Mouse (Mus musculus) olfactory bulb, adult 2 months (tissue): ENCODE results near the gene Nosip. TPM values are rescaled to one million over a fixed set of nuclear protein-coding genes. Genes with fewer than 3 reads are reported as not detected.
A peak's percentile ranks its signal among the peaks of the same experiment; 100 is the strongest.
"Not testable (repeated sequence)": the region's sequence is repeated elsewhere in the genome, so short reads cannot be mapped to it uniquely, and the experiment has no call there.

Experiments used
- H3K27ac ChIP-seq: fragments of 200-500 bp; 2 replicates; pipeline ENCODE4 v1.5.1; 2012; ENCODE audit warnings: low read depth, low read length; ENCODE audit not compliant: insufficient read depth
- H3K4me1 ChIP-seq: fragments of 200-500 bp; 2 replicates; pipeline ENCODE4 v1.6.1; 2012; ENCODE audit warnings: low read length; ENCODE audit not compliant: control insufficient read depth, insufficient read depth
- H3K4me3 ChIP-seq: fragments of 200-500 bp; 2 replicates; pipeline ENCODE4 v1.5.1; 2012; ENCODE audit warnings: mild to moderate bottlenecking, low read depth, low read length, moderate library complexity; ENCODE audit not compliant: insufficient read depth
- CTCF ChIP-seq: fragments of 200-500 bp; IDR thresholded peaks from 2 replicates; pipeline ENCODE4 v1.5.1; 2012; ENCODE audit warnings: low read depth, mild to moderate bottlenecking, low read length, moderate library complexity; ENCODE audit not compliant: insufficient read depth
- POLR2A ChIP-seq: fragments of 200-500 bp; IDR thresholded peaks from 2 replicates; pipeline ENCODE4 v1.6.1; 2012; ENCODE audit warnings: mild to moderate bottlenecking, low read depth, low read length, moderate library complexity; ENCODE audit not compliant: insufficient read depth
- WGBS: fragments of 180-500 bp; shearing (Covaris S2); methylation state at CpG from one replicate; pipeline ENCODE4 v1.1.7; 2018; 5-methylcytosine and 5-hydroxymethylcytosine counted together
- polyA plus RNA-seq: library from polyadenylated mRNA; stranded (reverse); fragments of >200 nt; gene quantifications from 2 replicates; pipeline ENCODE4 v1.2.4, GENCODE M21; 2012; ENCODE audit warnings: low replicate concordance; ENCODE audit not compliant: missing spikeins, insufficient read depth, insufficient read length

Nosip gene
- polyA plus RNA-seq, 1 experiment, result not detected

- 48% methylated on average over 8 of the region's 8 CpGs for WGBS
- Histone ChIP-seq H3K4me3 (peak overlapping the region; percentile 5; the same call in 1 of the 2 replicates), H3K4me1 (peaks cover 8% of the 10 kb centered on the region; the same call in 1 of the 2 replicates), H3K27ac (no peak overlapping the region)
- TF ChIP-seq CTCF, result no peak
- no peak for TF ChIP-seq POLR2A
These were observed 43.1 kb upstream of the Nosip start for GRCm38 (mm10) chr7:45019031-45019571.

- WGBS, result 81% methylated on average over 9 of the region's 9 CpGs
- TF ChIP-seq POLR2A (no peak), CTCF (no peak)
- peaks cover 8% of the 10 kb centered on the region; the same call in 1 of the 2 replicates for H3K4me1 ChIP-seq
- H3K27ac ChIP-seq, result no peak overlapping the region
- no peak overlapping the region for H3K4me3 ChIP-seq
These were observed 42.0 kb upstream of the Nosip start for GRCm38 (mm10) chr7:45020225-45020624.

GRCm38 (mm10) chr7:45023711-45024110 lies 38.5 kb upstream of the Nosip start:
- WGBS, result 78% methylated on average over 5 of the region's 5 CpGs
- not testable (repeated sequence) for H3K4me1 ChIP-seq, H3K4me3 ChIP-seq, H3K27ac ChIP-seq

- H3K27ac ChIP-seq, result no peak overlapping the region
- no peaks in the 10 kb centered on the region for H3K4me1 ChIP-seq
- WGBS, result 79% methylated on average over 15 of the region's 15 CpGs
- no peak overlapping the region for H3K4me3 ChIP-seq
- TF ChIP-seq POLR2A (no peak), CTCF (no peak)
These were observed 37.7 kb upstream of the Nosip start for GRCm38 (mm10) chr7:45024281-45025248.

GRCm38 (mm10) chr7:45025601-45026220 lies 36.5 kb upstream of the Nosip start:
- no peaks in the 10 kb centered on the region for H3K4me1 ChIP-seq
- no peak overlapping the region for H3K27ac ChIP-seq
- WGBS, result 54% methylated on average over 8 of the region's 8 CpGs
- no peak overlapping the region for H3K4me3 ChIP-seq
- TF ChIP-seq CTCF (no peak), POLR2A (no peak)

GRCm38 (mm10) chr7:45026256-45026655 lies 36.0 kb upstream of the Nosip start:
- no peak for TF ChIP-seq POLR2A
- TF ChIP-seq CTCF, result no peak
- 32% methylated on average over 2 of the region's 2 CpGs for WGBS
- no peak overlapping the region for H3K4me3 ChIP-seq
- no peaks in the 10 kb centered on the region for H3K4me1 ChIP-seq
- H3K27ac ChIP-seq, result no peak overlapping the region

- no peak overlapping the region for H3K4me3 ChIP-seq
- no peaks in the 10 kb centered on the region for H3K4me1 ChIP-seq
- WGBS, result 89% methylated on average over 9 of the region's 9 CpGs
- TF ChIP-seq POLR2A (no peak), CTCF (no peak)
- H3K27ac ChIP-seq, result no peak overlapping the region
These were observed 34.5 kb upstream of the Nosip start for GRCm38 (mm10) chr7:45027761-45028160.

GRCm38 (mm10) chr7:45028351-45028750 lies 33.9 kb upstream of the Nosip start:
- Histone ChIP-seq H3K27ac (no peak overlapping the region), H3K4me1 (no peaks in the 10 kb centered on the region), H3K4me3 (no peak overlapping the region)
- no peak for TF ChIP-seq CTCF
- TF ChIP-seq POLR2A, result no peak
- 91% methylated on average over 11 of the region's 11 CpGs for WGBS

GRCm38 (mm10) chr7:45029995-45030394 lies 32.2 kb upstream of the Nosip start:
- 91% methylated on average over 6 of the region's 6 CpGs for WGBS
- Histone ChIP-seq H3K4me1 (no peaks in the 10 kb centered on the region), H3K4me3 (no peak overlapping the region), H3K27ac (no peak overlapping the region)
- TF ChIP-seq POLR2A (no peak), CTCF (no peak)
